Mouse (Mus musculus) spleen, postnatal 36 days (tissue): ENCODE results near the gene Ier3.
A peak's percentile ranks its signal among the peaks of the same experiment; 100 is the strongest.

ENCODE experiments used
- DNase-seq, 2 experiments: peaks; one replicate each; pipeline ENCODE4 v3.0.0; 2022; ENCODE audit warnings: low spot score in 2 of 2, mixed read lengths in 1 of 2

The Ier3 gene

GRCm38 (mm10) chr17:35810900-35811648 is 10.4 kb upstream of the Ier3 start:
- DNase-seq: no peak

DNA sequence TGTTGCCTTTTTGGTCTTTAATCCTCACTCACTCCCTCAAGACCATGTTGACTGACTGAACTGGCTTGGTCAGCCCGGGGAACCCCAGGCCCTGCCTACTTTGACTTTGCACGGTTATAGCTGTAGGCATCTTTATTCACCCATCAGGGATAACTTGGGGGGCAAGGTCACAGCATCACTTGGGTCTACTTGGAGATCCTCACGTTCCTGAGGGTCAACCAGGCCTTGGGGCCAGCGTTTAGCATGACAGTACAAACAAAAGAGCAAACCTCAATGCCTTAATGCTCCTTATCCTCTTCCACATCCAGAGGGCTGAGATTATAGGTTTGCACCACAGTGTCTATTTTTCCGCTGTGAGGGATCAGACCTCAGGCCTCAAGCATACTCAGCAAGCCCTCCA is 9.2 kb upstream of the Ier3 start:
- DNase-seq: no peak

GRCm38 (mm10) chr17:35812736-35813135 is 8.7 kb upstream of the Ier3 start:
- DNase-seq: no peak

DNA sequence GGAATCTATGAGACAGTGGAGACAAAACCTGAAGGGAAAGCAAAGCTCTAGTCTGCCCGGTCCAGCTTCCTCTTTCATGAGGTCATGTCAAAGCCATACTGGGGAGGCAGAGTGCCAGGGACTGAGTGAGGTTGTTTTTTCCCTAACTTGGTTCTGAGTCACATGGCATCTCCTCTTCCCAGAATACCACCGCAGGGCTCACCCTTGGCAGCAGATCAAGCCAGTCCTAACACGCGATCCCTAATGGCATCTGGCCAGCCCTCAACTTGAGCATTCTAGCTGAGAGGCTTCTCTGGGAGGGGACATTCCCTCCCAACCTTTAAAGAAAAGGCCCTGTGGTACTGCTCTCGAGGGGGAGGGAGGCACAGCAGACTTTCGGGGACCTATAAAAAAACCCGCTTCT is 8.2 kb upstream of the Ier3 start:
- DNase-seq: peak; percentile 47 to 63

DNA sequence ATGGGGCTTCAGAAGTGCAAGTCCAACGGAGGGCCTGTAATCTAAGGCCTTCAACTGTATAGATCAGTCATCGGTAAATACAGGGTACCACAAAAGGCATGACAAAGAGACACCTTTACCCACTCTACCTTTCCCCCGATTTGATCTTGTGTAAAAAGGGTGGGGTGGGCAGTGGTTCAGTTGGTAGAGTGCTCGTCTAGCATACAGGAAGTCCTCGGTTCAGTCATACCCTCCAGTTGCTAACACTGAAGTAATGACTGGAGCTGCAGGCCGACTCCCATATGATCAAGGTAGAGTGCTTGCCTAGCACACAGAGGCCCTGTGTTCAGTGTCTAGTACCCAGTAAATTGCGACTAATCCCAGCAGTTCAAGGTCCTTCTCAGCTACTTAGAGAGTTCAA is 7.8 kb upstream of the Ier3 start:
- no peak for DNase-seq

- no peak for DNase-seq
Measured at GRCm38 (mm10) chr17:35814678-35815077, 6.8 kb upstream of the Ier3 start.

- no peak for DNase-seq
Measured at GRCm38 (mm10) chr17:35815836-35816235, 5.6 kb upstream of the Ier3 start.

- DNase-seq: no peak
Measured at GRCm38 (mm10) chr17:35816686-35817085, 4.8 kb upstream of the Ier3 start.

GRCm38 (mm10) chr17:35817226-35817625 is 4.3 kb upstream of the Ier3 start:
- DNase-seq: no peak

- no peak for DNase-seq
Measured at GRCm38 (mm10) chr17:35820111-35820510, 1.4 kb upstream of the Ier3 start.

DNA sequence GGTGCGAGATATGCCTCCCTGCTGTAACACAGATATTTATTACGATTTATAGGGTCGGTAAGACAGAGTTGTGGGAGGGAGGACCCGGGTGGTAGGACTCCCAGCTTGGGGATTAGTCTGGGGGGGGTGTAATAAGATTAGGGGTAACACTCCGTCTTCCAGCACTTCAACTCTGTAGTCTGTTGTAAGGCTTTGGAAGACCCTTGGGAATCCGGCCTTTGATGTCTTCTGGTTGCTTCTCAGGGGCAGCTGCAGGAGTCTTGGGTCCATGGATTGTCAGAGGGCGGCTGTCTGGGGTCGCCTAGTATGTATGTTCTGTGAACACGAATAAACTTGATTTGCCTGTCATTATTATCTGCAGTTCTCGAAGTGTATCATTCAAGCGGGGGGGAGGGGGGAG is 1.1 kb downstream of the Ier3 start:
- no peak for DNase-seq

DNA sequence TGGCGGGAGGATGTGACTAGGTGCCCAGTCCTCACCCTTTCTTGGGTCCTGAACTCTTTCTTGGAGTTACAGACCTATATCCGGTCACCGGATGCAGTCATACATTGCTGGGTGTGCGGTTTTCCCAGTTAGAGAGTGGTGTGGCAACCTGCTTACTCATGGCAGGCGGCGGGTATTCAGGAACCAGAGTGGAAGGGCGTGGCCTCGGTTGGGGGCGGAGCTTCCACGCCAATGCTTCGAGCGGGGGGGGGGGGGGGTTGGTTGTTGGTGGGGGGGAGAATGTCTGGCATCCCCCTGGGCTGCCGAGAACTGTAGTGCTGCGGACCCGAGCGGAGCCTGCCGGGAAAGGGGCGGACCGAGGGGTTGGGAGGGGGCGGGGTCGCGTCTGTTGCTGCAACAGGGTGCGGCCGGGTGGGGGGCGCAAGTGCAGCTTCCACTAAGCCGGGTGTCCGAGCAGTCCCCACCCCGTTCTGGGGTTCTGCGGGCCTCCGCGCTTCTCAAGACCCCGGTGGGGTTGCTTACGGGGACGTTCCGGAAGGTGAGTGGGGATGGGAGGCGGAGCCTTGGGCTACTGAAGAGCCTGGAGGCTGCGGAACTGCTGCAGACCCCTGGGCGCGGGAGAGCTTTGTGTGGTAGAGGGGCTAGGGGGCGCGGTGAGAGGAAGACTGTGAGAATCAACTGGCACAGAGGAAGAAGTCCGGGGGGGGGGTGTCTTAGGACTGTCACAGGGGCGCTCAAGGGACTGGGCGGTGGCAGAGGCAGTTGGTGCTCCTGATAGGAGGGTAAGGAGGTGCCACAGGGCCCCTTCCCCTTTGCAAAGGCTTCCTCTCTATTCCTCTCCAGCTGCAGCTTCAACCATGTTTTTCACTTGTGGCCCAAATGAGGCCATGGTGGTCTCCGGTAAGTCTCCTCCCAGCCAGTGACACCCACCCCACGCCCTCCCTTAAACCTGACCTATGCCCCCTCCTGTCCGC is 1.8 kb downstream of the Ier3 start, which contains the start of gene Flot1:
Gene Flot1 (plus strand): TSS at position 267 of the 974 bp plus-strand sequence.
- peak; percentile 74 to 86 for DNase-seq

DNA sequence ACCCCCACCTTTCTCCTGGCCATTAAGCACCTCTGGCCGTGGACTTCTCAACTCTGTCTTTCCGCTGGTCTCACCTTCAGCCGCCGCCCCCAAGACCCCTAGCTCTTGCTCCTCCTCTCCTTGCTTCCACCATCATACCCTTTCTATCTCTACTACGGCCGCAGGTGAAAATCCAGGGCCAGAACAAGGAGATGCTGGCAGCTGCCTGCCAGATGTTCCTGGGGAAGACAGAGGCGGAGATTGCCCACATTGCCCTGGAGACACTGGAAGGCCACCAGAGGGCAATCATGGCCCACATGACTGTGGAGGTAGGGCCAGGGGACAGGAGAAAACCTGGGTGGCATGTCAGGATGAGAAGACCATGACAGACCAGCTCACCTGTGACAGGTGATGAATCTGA is 2.9 kb downstream of the Ier3 start:
- DNase-seq: no peak

- DNase-seq: no peak
Measured at GRCm38 (mm10) chr17:35825109-35825850, 3.8 kb downstream of the Ier3 start.

DNA sequence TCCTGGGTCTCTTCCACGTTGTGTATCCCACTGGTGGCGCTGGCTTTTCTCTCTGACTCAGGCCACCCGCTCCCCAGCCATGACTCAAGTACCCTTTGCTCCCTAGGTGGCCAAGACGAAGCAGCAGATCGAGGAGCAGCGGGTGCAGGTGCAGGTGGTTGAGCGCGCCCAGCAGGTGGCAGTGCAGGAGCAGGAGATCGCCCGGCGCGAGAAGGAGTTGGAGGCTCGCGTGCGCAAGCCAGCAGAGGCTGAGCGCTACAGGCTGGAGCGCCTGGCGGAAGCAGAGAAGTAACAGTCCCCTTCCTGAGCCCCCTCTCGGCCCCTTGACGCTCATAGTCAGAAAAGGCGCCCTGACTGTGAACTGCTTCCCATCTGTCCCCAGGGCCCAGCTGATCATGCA is 8.3 kb downstream of the Ier3 start:
- DNase-seq: peak; percentile 87 to 88

GRCm38 (mm10) chr17:35832400-35833238 is 11.1 kb downstream of the Ier3 start:
- DNase-seq: no peak

DNA sequence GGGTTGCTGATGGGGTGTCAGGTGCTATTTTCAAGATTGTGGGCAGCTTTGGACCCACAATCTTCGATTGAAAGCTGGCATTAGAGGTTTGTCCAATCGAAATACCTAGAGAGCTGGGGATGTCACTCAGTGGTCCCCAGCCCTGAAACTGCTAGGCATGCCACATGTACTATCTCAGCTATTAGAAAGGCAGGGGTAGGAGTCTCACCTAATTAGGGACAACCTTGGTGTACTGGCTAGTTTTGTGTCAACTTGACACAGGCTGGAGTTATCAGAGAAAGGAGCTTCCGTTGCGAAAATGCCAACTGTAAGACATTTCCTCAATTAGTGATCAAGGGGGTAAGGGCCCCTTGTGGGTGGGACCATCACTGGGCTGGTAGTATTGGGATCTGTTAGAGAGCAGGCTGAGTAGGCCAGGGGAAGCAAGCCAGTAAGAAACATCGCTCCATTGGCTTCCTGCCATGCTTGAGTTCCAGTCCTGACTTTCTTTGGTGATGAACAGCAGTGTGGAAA is 11.8 kb downstream of the Ier3 start:
- DNase-seq: no peak

- no peak for DNase-seq
Measured at GRCm38 (mm10) chr17:35833894-35834293, 12.4 kb downstream of the Ier3 start.

DNA sequence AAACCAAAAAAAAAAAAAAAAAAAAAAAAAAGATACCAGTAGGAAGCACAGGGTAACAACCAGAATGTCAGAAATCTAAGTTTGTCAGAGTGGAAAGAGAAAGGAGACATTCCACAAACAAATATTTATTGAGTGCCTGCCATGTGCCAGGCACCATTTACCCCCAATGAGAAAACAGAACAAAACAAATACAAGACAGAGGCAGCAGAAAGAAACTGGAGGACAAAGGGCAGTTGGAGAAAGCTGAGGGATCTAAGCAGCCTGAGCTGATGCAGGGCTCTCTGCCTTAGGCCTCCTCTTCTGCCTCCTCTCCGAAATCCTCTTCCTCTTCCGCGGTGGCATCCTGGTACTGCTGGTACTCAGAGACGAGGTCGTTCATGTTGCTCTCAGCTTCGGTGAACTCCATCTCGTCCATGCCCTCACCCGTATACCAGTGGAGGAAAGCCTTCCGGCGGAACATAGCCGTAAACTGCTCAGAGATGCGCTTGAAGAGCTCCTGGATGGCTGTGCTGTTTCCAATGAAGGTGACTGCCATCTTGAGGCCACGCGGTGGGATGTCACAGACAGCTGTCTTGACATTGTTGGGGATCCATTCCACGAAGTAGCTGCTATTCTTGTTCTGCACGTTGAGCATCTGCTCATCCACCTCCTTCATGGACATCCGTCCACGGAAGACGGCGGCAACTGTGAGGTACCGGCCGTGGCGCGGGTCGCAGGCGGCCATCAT is 13.4 kb downstream of the Ier3 start:
- DNase-seq: no peak
